Mouse (Mus musculus): ENCODE measurements around the gene Ankrd55.

DNA sequence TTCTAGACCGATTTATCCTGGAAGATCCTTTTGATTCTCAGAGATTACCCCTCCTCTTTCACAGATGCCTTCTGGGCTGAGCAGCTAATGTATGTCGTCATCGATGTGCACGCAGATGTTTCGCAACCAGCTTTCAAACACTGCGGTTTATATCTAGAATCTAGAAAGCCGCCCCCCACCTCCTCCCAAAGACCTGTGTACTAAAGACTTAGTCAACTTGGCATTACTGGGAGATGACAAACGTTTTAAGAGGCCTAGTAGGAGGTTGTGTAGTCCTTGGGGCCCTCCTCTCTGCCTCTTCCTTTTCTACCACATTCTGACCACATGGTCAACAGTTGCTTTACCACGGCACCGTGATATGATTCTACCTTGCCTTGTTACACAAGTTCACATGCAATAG is 29.8 kb upstream of the Ankrd55 start:
- TF ChIP-seq POLR2A (IDR thresholded peaks at IDR 0.05; ENCODE audit: extremely low read depth, insufficient read depth, low read length), result no peak
- no peak for TF ChIP-seq CTCF (IDR thresholded peaks at IDR 0.05; ENCODE audit: low read depth, low read length)
